Mouse (Mus musculus) forebrain, postnatal 0 days (tissue): ENCODE results near the gene Bpnt1. TPM values are rescaled to one million over a fixed set of nuclear protein-coding genes. Genes with fewer than 3 reads are reported as not detected.

Experiments used
- ATAC-seq: fragments of 200-750 bp; cut with Nextera tagmentation; 2 replicates; pipeline ENCODE4 v1.8.0; 2017; ENCODE audit warnings: mild to moderate bottlenecking, moderate library complexity
- DNase-seq: peaks from one replicate; pipeline ENCODE4 v3.0.0-alpha.2; 2015
- H3K27ac ChIP-seq: fragments of 300-500 bp; sonication (generic); 2 replicates; pipeline ENCODE4 v1.5.1; 2014; ENCODE audit warnings: low read depth, mild to moderate bottlenecking, antibody characterized with exemption, low read length, moderate library complexity, mixed read lengths
- H3K27me3 ChIP-seq: fragments of 300-500 bp; sonication (generic); 2 replicates; pipeline ENCODE4 v1.6.1; 2014; ENCODE audit warnings: mild to moderate bottlenecking, low read length, mixed read lengths; ENCODE audit not compliant: insufficient read depth
- H3K36me3 ChIP-seq: fragments of 300-500 bp; sonication (generic); 2 replicates; pipeline ENCODE4 v1.6.1; 2014; ENCODE audit warnings: mild to moderate bottlenecking, moderate library complexity; ENCODE audit not compliant: insufficient read depth
- H3K4me1 ChIP-seq: fragments of 300-500 bp; sonication (generic); 2 replicates; pipeline ENCODE4 v1.6.1; 2014; ENCODE audit warnings: antibody characterized with exemption; ENCODE audit not compliant: insufficient read depth
- H3K4me2 ChIP-seq: fragments of 300-500 bp; sonication (generic); 2 replicates; pipeline ENCODE4 v1.6.1; 2014; ENCODE audit warnings: low read depth, mild to moderate bottlenecking, moderate library complexity
- H3K4me3 ChIP-seq: fragments of 300-500 bp; sonication (generic); 2 replicates; pipeline ENCODE4 v1.5.1; 2014; ENCODE audit warnings: low read depth, low read length, mixed read lengths
- H3K9ac ChIP-seq: fragments of 300-500 bp; sonication (generic); 2 replicates; pipeline ENCODE4 v1.6.1; 2014; ENCODE audit warnings: mild to moderate bottlenecking
- H3K9me3 ChIP-seq: fragments of 300-500 bp; sonication (generic); 2 replicates; pipeline ENCODE4 v1.6.1; 2016; ENCODE audit warnings: low read length
- CTCF ChIP-seq: sonication (generic); IDR thresholded peaks from 2 replicates; pipeline ENCODE4 v1.5.1; 2016; ENCODE audit warnings: antibody characterized with exemption, control low read depth, low read depth
- WGBS: fragments of 180-500 bp; shearing (Covaris S2); extraction: QIAGEN DNeasy Blood & Tissue Kit; methylation state at CpG from one replicate; pipeline ENCODE4 v1.1.7; 2014; 5-methylcytosine and 5-hydroxymethylcytosine counted together
- polyA plus RNA-seq: library from polyadenylated mRNA; unstranded; fragments of >200 nt; fragmentation: Nextera tagmentation; extraction: Ambion mirVana; gene quantifications from 2 replicates; pipeline ENCODE4 v1.2.1, GENCODE M21; 2015
- total RNA-seq: library from RNA; depleted of rRNA; stranded (reverse); fragments of >200 nt; gene quantifications from 2 replicates; pipeline ENCODE4 v1.2.3, GENCODE M21; 2014

The Bpnt1 gene
- total and polyA plus RNA-seq, 2 experiments from 2014 or later, result 48.4 to 75.0 TPM

DNA sequence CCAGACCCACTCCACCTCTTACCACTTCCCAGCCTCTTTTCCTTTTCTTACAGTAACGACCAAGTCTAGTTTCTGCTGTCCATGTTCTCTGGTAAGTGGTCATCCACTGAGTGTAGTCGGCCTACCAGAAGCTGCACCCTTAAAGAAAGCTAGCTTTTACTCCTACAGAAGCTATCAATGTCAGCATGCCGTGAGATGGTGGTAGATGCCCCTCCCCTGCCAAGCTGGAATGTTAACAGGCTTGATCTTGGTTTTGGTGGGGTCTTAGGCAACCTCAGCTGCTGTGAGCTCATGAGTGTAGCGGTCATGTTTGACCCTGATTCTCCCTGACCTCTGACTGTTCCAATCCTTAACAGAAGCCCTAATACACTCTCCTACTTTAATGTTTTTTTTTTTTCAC lies 26.3 kb downstream of the Bpnt1 start:
- ATAC-seq (no peak), DNase-seq (no peak)
- Histone ChIP-seq H3K4me3 (no peak overlapping the region), H3K9me3 (no peaks in the 10 kb centered on the region), H3K36me3 (peaks cover 30% of the 10 kb centered on the region), H3K4me1 (no peaks in the 10 kb centered on the region; the same call in 1 of the 2 replicates), H3K27me3 (no peaks in the 10 kb centered on the region), H3K4me2 (no peak overlapping the region), H3K9ac (no peak overlapping the region), H3K27ac (no peak overlapping the region)
- TF ChIP-seq CTCF, result no peak
- WGBS, result 85% methylated on average over 4 of the region's 4 CpGs

DNA sequence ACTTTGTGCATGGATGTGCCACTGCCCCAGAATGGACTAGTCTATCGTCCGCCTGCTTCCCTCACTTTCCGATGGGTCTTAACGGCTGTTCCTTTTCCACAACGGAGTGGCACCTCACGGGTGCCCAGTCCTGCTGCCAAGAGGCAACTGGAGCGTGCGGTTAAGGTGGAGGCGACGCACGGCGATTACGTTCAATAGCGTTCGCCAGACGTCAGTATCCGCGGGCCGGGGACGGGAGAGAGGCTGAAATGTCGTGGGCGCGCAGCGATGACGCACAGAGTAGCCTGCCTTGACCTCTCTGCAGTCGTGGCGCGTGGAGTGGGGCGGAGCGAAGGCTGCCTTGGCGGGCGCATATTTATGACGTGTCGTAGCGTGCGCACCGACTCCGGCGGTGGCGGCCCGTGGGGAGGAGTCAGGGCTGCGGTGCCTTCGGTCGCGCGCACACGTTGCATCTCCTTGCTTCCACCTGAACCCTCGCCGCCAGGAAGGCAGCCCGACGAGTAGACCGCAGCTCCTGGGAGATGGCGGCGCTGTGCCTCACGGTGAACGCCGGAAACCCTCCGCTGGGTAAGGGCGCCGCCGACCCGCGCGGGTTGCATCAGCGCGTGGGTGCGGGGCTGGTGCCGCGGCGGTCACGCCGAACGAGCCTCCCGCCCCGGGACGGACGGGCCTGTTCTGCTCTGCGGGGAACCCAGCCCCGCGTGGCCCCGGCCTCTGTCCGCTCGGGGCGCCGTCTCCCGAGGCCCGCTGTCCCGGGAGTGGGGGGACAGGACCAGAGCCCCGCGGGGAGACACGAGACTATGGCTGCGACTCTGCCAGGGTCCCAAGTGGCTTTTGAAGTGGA lies 30.9 kb downstream of the Bpnt1 start, which contains the start of gene Eprs:
TSS of gene Eprs (plus strand) at position 368 of the 844 bp plus-strand sequence.
- Histone ChIP-seq H3K9ac (peak within 1 kb of the TSS; percentile 76), H3K9me3 (no peaks in the 10 kb centered on the region), H3K27me3 (no peaks in the 10 kb centered on the region), H3K4me3 (peak within 1 kb of the TSS; percentile 97), H3K36me3 (peaks cover 8% of the 10 kb centered on the region), H3K27ac (peak within 1 kb of the TSS; percentile 92), H3K4me1 (peaks cover 5% of the 10 kb centered on the region), H3K4me2 (peak within 1 kb of the TSS; percentile 70)
- DNase-seq (peak; percentile 100), ATAC-seq (peak; percentile 97)
- under 1% methylated on average over 80 of the region's 92 CpGs for WGBS
- TF ChIP-seq CTCF, result peak; percentile 35

DNA sequence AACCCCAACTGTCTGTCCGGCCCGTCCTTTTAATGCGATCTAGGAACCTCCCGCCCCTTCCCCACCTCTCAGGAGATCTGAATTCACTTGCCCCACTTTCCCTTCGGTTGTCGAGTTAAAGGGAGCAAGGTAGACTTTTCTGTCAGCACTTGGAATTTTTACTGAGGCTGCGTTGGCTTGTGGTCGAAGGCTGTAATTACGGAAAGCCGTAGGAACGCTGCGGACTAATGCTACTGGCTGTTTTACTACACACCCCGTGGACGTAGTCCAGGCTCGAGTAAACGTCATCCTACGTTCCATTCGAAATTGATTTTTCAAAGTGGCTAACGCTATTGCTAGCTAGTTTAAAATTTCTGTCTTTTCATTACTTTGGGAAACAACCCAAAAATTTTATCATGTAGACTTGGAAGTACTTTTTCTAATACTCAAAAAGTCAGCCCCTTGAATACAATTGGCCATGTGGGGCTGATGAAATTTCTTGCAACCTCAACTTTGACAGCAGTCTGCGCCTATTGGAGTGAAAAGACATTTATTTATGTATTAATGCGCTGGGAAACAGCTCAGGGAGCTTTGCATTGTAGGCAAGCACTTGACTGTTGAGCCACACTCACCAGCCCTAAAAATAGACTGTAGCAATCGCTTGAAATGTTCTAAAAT lies 31.7 kb downstream of the Bpnt1 start:
- WGBS, result 4% methylated on average over 22 of the region's 22 CpGs
- Histone ChIP-seq H3K4me3 (peak overlapping the region; percentile 97), H3K4me1 (peaks cover 5% of the 10 kb centered on the region), H3K36me3 (peaks cover 7% of the 10 kb centered on the region; the same call in 1 of the 2 replicates), H3K27ac (peak overlapping the region; percentile 92), H3K9ac (peak overlapping the region; percentile 76), H3K9me3 (no peaks in the 10 kb centered on the region), H3K4me2 (peak overlapping the region; percentile 63), H3K27me3 (no peaks in the 10 kb centered on the region)
- 0 out of 2 replicates have a peak, but pooled peaks have one; percentile 12 for TF ChIP-seq CTCF
- DNase-seq, result peak; percentile 73
- peak; percentile 40 for ATAC-seq

DNA sequence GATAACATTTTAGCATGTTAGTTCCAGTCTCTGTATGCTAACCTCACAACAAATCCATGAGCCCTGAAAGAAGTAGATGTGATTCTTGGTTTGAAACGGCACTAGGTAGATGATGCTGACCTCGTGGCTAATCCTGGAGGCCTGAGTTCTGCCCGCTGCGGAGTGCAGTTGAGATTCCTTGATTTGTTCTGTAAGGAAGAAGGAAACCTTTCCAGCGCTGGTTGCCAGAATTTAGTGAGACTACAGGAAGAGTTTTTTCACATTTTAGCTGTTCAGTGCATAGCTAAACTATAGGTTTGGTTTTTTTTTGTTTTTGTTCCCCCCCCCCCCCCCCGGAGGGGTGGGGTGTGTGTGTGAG lies 32.2 kb downstream of the Bpnt1 start:
- no peak for DNase-seq
- peaks cover 5% of the 10 kb centered on the region for H3K4me1 ChIP-seq
- H3K9ac ChIP-seq, result peak overlapping the region; percentile 18; the same call in 1 of the 2 replicates
- no peaks in the 10 kb centered on the region for H3K27me3 ChIP-seq
- ATAC-seq, result no peak
- 34% methylated on average over 6 of the region's 6 CpGs for WGBS
- no peak for TF ChIP-seq CTCF
- H3K27ac ChIP-seq, result no peak overlapping the region
- H3K4me2 ChIP-seq, result peak overlapping the region; percentile 63
- peak overlapping the region; percentile 97 for H3K4me3 ChIP-seq
- no peaks in the 10 kb centered on the region for H3K9me3 ChIP-seq
- peaks cover 5% of the 10 kb centered on the region; the same call in 1 of the 2 replicates for H3K36me3 ChIP-seq

DNA sequence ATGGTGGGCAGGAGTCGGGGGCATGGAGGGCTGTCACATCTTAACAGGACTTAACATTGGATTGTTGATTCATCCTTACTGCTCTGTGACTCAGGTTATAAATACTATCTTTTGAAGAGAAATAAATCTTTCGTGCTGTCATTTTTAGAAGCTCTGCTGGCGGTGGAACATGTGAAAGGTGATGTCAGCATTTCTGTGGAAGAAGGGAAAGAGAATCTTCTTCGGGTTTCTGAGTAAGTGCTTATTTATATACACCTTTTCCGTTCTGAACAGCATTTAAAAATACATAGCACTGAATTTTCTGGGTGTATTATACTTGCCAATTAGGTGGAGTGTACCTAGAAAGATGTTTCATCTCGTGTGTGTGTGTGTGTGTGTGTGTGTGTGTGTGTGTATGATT lies 35.4 kb downstream of the Bpnt1 start:
- WGBS, result 90% methylated on average over 6 of the region's 6 CpGs
- peaks cover 24% of the 10 kb centered on the region for H3K36me3 ChIP-seq
- ATAC-seq, result no peak

DNA sequence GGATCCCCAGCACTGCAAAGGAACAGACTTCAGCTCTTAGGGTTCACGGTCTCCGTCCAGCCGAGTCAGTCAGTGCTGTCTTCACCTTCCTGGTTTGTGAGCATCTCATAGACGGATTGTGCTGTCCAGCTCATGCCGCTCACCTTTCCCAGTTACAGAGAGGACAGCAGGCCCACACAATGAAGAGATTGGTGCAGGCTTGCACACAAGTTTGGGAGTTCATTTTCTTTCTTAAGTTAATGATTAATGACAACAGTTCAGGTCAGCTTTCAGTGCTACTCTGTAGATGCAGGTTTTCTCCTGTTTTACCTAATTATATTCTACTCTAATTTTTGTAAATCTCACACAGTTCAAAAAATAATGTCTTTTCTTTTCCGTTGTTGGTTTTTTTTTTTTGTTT lies 38.0 kb downstream of the Bpnt1 start:
- H3K4me1 ChIP-seq, result no peaks in the 10 kb centered on the region
- no peaks in the 10 kb centered on the region for H3K27me3 ChIP-seq
- TF ChIP-seq CTCF, result no peak
- WGBS, result 94% methylated on average over 6 of the region's 6 CpGs
- H3K27ac ChIP-seq, result no peak overlapping the region
- no peak overlapping the region for H3K9ac ChIP-seq
- DNase-seq (no peak), ATAC-seq (no peak)
- H3K9me3 ChIP-seq, result no peaks in the 10 kb centered on the region
- H3K36me3 ChIP-seq, result peaks cover 46% of the 10 kb centered on the region
- no peak overlapping the region for H3K4me2 ChIP-seq
- H3K4me3 ChIP-seq, result no peak overlapping the region

More for the DNA sequence above, 35.4 kb downstream of the Bpnt1 start:
- no peak for DNase-seq
- no peaks in the 10 kb centered on the region for H3K27me3 ChIP-seq
- H3K4me1 ChIP-seq, result peaks cover 5% of the 10 kb centered on the region
- no peak for TF ChIP-seq CTCF
- no peak overlapping the region for H3K27ac ChIP-seq
- H3K9me3 ChIP-seq, result no peaks in the 10 kb centered on the region
- no peak overlapping the region for H3K4me2 ChIP-seq
- H3K9ac ChIP-seq, result no peak overlapping the region
- H3K4me3 ChIP-seq, result no peak overlapping the region

DNA sequence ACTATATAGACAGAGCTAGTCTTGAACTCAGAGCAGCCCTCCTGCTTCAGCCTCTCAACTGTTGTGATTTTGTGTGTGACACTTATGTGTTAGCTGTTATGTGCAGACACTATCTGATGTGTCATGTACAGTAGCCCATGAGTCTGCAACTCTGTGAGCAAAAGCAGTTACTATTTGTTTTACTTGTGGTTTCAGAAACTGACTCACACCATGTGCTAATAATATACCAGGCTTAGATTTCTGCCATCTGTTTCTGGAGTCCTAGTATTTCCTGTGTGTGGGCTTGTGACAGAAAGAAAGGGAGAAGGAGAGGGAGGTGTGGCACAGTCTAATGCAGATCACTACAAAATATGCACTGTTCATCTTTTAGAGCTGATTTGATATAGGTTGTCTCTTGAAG lies 44.4 kb downstream of the Bpnt1 start:
- H3K36me3 ChIP-seq, result peaks cover 79% of the 10 kb centered on the region
- ATAC-seq (no peak), DNase-seq (no peak)
- no peak overlapping the region for H3K4me2 ChIP-seq
- no peaks in the 10 kb centered on the region for H3K9me3 ChIP-seq
- H3K9ac ChIP-seq, result no peak overlapping the region
- no peak overlapping the region for H3K27ac ChIP-seq
- TF ChIP-seq CTCF, result no peak
- no peak overlapping the region for H3K4me3 ChIP-seq
- no peaks in the 10 kb centered on the region for H3K27me3 ChIP-seq
- no peaks in the 10 kb centered on the region for H3K4me1 ChIP-seq
